Mouse (Mus musculus): ENCODE measurements around the gene Eva1a. TPM values are rescaled to one million over a fixed set of nuclear protein-coding genes. Genes with fewer than 3 reads are reported as not detected.

The Eva1a gene
- 3.5 and 3.8 TPM in 2 replicates for polyA plus RNA-seq (2016; fragmentation: Nextera tagmentation; extraction: Ambion mirVana)

- Histone ChIP-seq H3K4me3 (peak within 1 kb of the TSS; percentile 50), H3K4me1 (peaks cover 19% of the 10 kb centered on the region), H3K27me3 (replicated peaks) (peaks cover 50% of the 10 kb centered on the region), H3K4me2 (peak within 1 kb of the TSS; percentile 64), H3K9me3 (replicated peaks) (no peaks in the 10 kb centered on the region), H3K9ac (0 out of 2 replicates have a peak within 1 kb of the TSS, but pooled peaks have one; percentile 12), H3K27ac (0 out of 2 replicates have a peak within 1 kb of the TSS, but pooled peaks have one; percentile 10), H3K36me3 (no peaks in the 10 kb centered on the region)
- no peak for ATAC-seq
- 12% methylated on average over 11 of the region's 11 CpGs for WGBS (ENCODE audit: insufficient replicate concordance)
Measured at GRCm38 (mm10) chr6:82040834-82041487, at the start of gene Eva1a. Gene Eva1a (plus strand): TSS chr6:82041043.

GRCm38 (mm10) chr6:82012392-82012791 is 28.5 kb upstream of the Eva1a start:
- WGBS (ENCODE audit: insufficient replicate concordance) = 71% methylated on average over 1 of the region's 1 CpGs
- no peaks in the 10 kb centered on the region for H3K36me3 ChIP-seq
- no peaks in the 10 kb centered on the region for H3K4me1 ChIP-seq
- no peak for ATAC-seq
- H3K4me2 ChIP-seq = no peak overlapping the region
- H3K27me3 ChIP-seq (replicated peaks) = no peaks in the 10 kb centered on the region
- H3K4me3 ChIP-seq = no peak overlapping the region
- no peak overlapping the region for H3K27ac ChIP-seq
- H3K9me3 ChIP-seq (replicated peaks) = no peaks in the 10 kb centered on the region
- H3K9ac ChIP-seq = no peak overlapping the region

- no peak for ATAC-seq
- no peak overlapping the region for H3K4me3 ChIP-seq
- no peak overlapping the region for H3K4me2 ChIP-seq
- no peaks in the 10 kb centered on the region for H3K36me3 ChIP-seq
- WGBS (ENCODE audit: insufficient replicate concordance) = 58% methylated on average over 5 of the region's 5 CpGs
- H3K27ac ChIP-seq = no peak overlapping the region
- no peak overlapping the region for H3K9ac ChIP-seq
- no peaks in the 10 kb centered on the region for H3K9me3 ChIP-seq (replicated peaks)
- H3K4me1 ChIP-seq = no peaks in the 10 kb centered on the region
- H3K27me3 ChIP-seq (replicated peaks) = no peaks in the 10 kb centered on the region
Measured at GRCm38 (mm10) chr6:82021074-82021473, 19.8 kb upstream of the Eva1a start.

GRCm38 (mm10) chr6:82021494-82021893 is 19.3 kb upstream of the Eva1a start:
- Histone ChIP-seq H3K4me1 (no peaks in the 10 kb centered on the region), H3K9me3 (replicated peaks) (no peaks in the 10 kb centered on the region), H3K4me2 (no peak overlapping the region), H3K36me3 (no peaks in the 10 kb centered on the region), H3K4me3 (no peak overlapping the region), H3K27ac (no peak overlapping the region), H3K27me3 (replicated peaks) (no peaks in the 10 kb centered on the region), H3K9ac (no peak overlapping the region)
- 73% methylated on average over 5 of the region's 5 CpGs for WGBS (ENCODE audit: insufficient replicate concordance)
- no peak for ATAC-seq

GRCm38 (mm10) chr6:82029611-82030510 is 11.0 kb upstream of the Eva1a start:
- Histone ChIP-seq H3K9me3 (replicated peaks) (no peaks in the 10 kb centered on the region), H3K4me1 (no peaks in the 10 kb centered on the region), H3K4me3 (no peak overlapping the region), H3K27ac (peak overlapping the region; percentile 68), H3K4me2 (no peak overlapping the region), H3K27me3 (replicated peaks) (no peaks in the 10 kb centered on the region), H3K36me3 (no peaks in the 10 kb centered on the region), H3K9ac (no peak overlapping the region)
- 68% methylated on average over 19 of the region's 19 CpGs for WGBS (ENCODE audit: insufficient replicate concordance)
- ATAC-seq = peak; percentile 75

- peak; percentile 21; the same call in 1 of the 2 replicates for ATAC-seq
- H3K9ac ChIP-seq = no peak overlapping the region
- H3K36me3 ChIP-seq = no peaks in the 10 kb centered on the region
- peak overlapping the region; percentile 68 for H3K27ac ChIP-seq
- no peaks in the 10 kb centered on the region for H3K9me3 ChIP-seq (replicated peaks)
- WGBS (ENCODE audit: insufficient replicate concordance) = 53% methylated on average over 8 of the region's 8 CpGs
- no peak overlapping the region for H3K4me3 ChIP-seq
- H3K4me2 ChIP-seq = no peak overlapping the region
- no peaks in the 10 kb centered on the region for H3K4me1 ChIP-seq
- H3K27me3 ChIP-seq (replicated peaks) = no peaks in the 10 kb centered on the region
Measured at GRCm38 (mm10) chr6:82030511-82030884, 10.3 kb upstream of the Eva1a start.

- Histone ChIP-seq H3K4me2 (no peak overlapping the region), H3K9ac (no peak overlapping the region), H3K36me3 (no peaks in the 10 kb centered on the region), H3K4me3 (no peak overlapping the region), H3K27ac (no peak overlapping the region), H3K9me3 (replicated peaks) (no peaks in the 10 kb centered on the region), H3K27me3 (replicated peaks) (peaks cover 20% of the 10 kb centered on the region), H3K4me1 (no peaks in the 10 kb centered on the region)
- WGBS (ENCODE audit: insufficient replicate concordance) = 63% methylated on average over 7 of the region's 7 CpGs
- no peak for ATAC-seq
Measured at GRCm38 (mm10) chr6:82037211-82037610, 3.6 kb upstream of the Eva1a start.

GRCm38 (mm10) chr6:82039193-82039592 is 1.6 kb upstream of the Eva1a start:
- H3K36me3 ChIP-seq = no peaks in the 10 kb centered on the region
- WGBS (ENCODE audit: insufficient replicate concordance) = 64% methylated on average over 6 of the region's 6 CpGs
- H3K9ac ChIP-seq = no peak overlapping the region
- no peaks in the 10 kb centered on the region for H3K9me3 ChIP-seq (replicated peaks)
- H3K4me3 ChIP-seq = no peak overlapping the region
- H3K27me3 ChIP-seq (replicated peaks) = peaks cover 40% of the 10 kb centered on the region
- no peak overlapping the region for H3K27ac ChIP-seq
- ATAC-seq = no peak
- no peak overlapping the region for H3K4me2 ChIP-seq
- H3K4me1 ChIP-seq = peaks cover 11% of the 10 kb centered on the region; the same call in 1 of the 2 replicates

GRCm38 (mm10) chr6:82039968-82040367 is 875 bp upstream of the Eva1a start:
- Histone ChIP-seq H3K4me1 (peaks cover 14% of the 10 kb centered on the region; the same call in 1 of the 2 replicates), H3K27me3 (replicated peaks) (peaks cover 44% of the 10 kb centered on the region), H3K4me3 (no peak overlapping the region), H3K4me2 (no peak overlapping the region), H3K27ac (no peak overlapping the region), H3K36me3 (no peaks in the 10 kb centered on the region), H3K9me3 (replicated peaks) (no peaks in the 10 kb centered on the region), H3K9ac (no peak overlapping the region)
- 54% methylated on average over 7 of the region's 7 CpGs for WGBS (ENCODE audit: insufficient replicate concordance)
- no peak for ATAC-seq

- peak; percentile 59 for ATAC-seq
Measured at GRCm38 (mm10) chr6:82041488-82042295, 849 bp downstream of the Eva1a start.

GRCm38 (mm10) chr6:82042296-82043125 is 1.7 kb downstream of the Eva1a start:
- Histone ChIP-seq H3K9ac (0 out of 2 replicates have a peak overlapping the region, but pooled peaks have one; percentile 12), H3K27ac (no peak overlapping the region), H3K36me3 (no peaks in the 10 kb centered on the region), H3K9me3 (replicated peaks) (no peaks in the 10 kb centered on the region), H3K27me3 (replicated peaks) (peaks cover 50% of the 10 kb centered on the region), H3K4me2 (peak overlapping the region; percentile 64), H3K4me1 (peaks cover 22% of the 10 kb centered on the region), H3K4me3 (peak overlapping the region; percentile 50)
- no peak for ATAC-seq
- WGBS (ENCODE audit: insufficient replicate concordance) = 1% methylated on average over 35 of the region's 35 CpGs

More at GRCm38 (mm10) chr6:82041488-82042295, 849 bp downstream of the Eva1a start:
- H3K27me3 ChIP-seq (replicated peaks) = peaks cover 50% of the 10 kb centered on the region
- no peaks in the 10 kb centered on the region for H3K9me3 ChIP-seq (replicated peaks)
- whole genome bisulfite sequencing (ENCODE audit: insufficient replicate concordance) = under 1% methylated on average over 44 of the region's 50 CpGs
- H3K4me1 ChIP-seq = peaks cover 22% of the 10 kb centered on the region
- no peaks in the 10 kb centered on the region for H3K36me3 ChIP-seq
- H3K9ac ChIP-seq = 0 out of 2 replicates have a peak overlapping the region, but pooled peaks have one; percentile 12
- 0 out of 2 replicates have a peak overlapping the region, but pooled peaks have one; percentile 10 for H3K27ac ChIP-seq
- peak overlapping the region; percentile 50 for H3K4me3 ChIP-seq
- H3K4me2 ChIP-seq = peak overlapping the region; percentile 64
